Mouse (Mus musculus): Measurements from ENCODE around the gene Eral1.

Eral1 gene

GRCm38 (mm10) chr11:78079961-78080921 lies at the start of gene Eral1:
TSS of gene Eral1 (minus strand) at chr11:78080383.
- WGBS: 1% methylated on average over 42 of the region's 42 CpGs

- WGBS: 67% methylated on average over 8 of the region's 8 CpGs
Observed at GRCm38 (mm10) chr11:78129458-78129857, 49.3 kb upstream of the Eral1 start.

GRCm38 (mm10) chr11:78126739-78127138 lies 46.6 kb upstream of the Eral1 start:
- WGBS: 83% methylated on average over 4 of the region's 4 CpGs

- 55% methylated on average over 6 of the region's 6 CpGs for WGBS
Observed at GRCm38 (mm10) chr11:78125691-78126090, 45.5 kb upstream of the Eral1 start.

- 88% methylated on average over 4 of the region's 4 CpGs for WGBS
Observed at GRCm38 (mm10) chr11:78122815-78123214, 42.6 kb upstream of the Eral1 start.

- WGBS: 50% methylated on average over 5 of the region's 5 CpGs
Observed at GRCm38 (mm10) chr11:78121176-78121575, 41.0 kb upstream of the Eral1 start.

- 73% methylated on average over 8 of the region's 8 CpGs for WGBS
Observed at GRCm38 (mm10) chr11:78119898-78120297, 39.7 kb upstream of the Eral1 start.

- 23% methylated on average over 5 of the region's 5 CpGs for WGBS
Observed at GRCm38 (mm10) chr11:78116146-78116410, 35.9 kb upstream of the Eral1 start.

GRCm38 (mm10) chr11:78115367-78116145 lies 35.4 kb upstream of the Eral1 start:
- WGBS: 2% methylated on average over 37 of the region's 37 CpGs

GRCm38 (mm10) chr11:78114676-78115366 lies 34.6 kb upstream of the Eral1 start:
- WGBS: 13% methylated on average over 19 of the region's 19 CpGs

- WGBS: 23% methylated on average over 2 of the region's 2 CpGs
Observed at GRCm38 (mm10) chr11:78113616-78114015, 33.4 kb upstream of the Eral1 start.

- WGBS: 91% methylated on average over 5 of the region's 5 CpGs
Observed at GRCm38 (mm10) chr11:78104501-78104900, 24.3 kb upstream of the Eral1 start.

GRCm38 (mm10) chr11:78102958-78103747 lies 23.0 kb upstream of the Eral1 start:
- 71% methylated on average over 5 of the region's 5 CpGs for WGBS

GRCm38 (mm10) chr11:78102142-78102541 lies 22.0 kb upstream of the Eral1 start:
- WGBS: 79% methylated on average over 5 of the region's 5 CpGs

GRCm38 (mm10) chr11:78100746-78101145 lies 20.6 kb upstream of the Eral1 start:
- 70% methylated on average over 11 of the region's 11 CpGs for WGBS

GRCm38 (mm10) chr11:78097077-78097476 lies 16.9 kb upstream of the Eral1 start:
- WGBS: 18% methylated on average over 3 of the region's 3 CpGs

GRCm38 (mm10) chr11:78095144-78095516 lies 14.9 kb upstream of the Eral1 start:
- 7% methylated on average over 5 of the region's 5 CpGs for WGBS

- under 1% methylated on average over 38 of the region's 38 CpGs for WGBS
Observed at GRCm38 (mm10) chr11:78094504-78095143, 14.4 kb upstream of the Eral1 start, which contains the start of gene Fam222b. TSS of gene Fam222b (plus strand) at chr11:78094660.

GRCm38 (mm10) chr11:78094137-78094503 lies 13.9 kb upstream of the Eral1 start:
- 50% methylated on average over 11 of the region's 11 CpGs for WGBS

- 80% methylated on average over 5 of the region's 5 CpGs for WGBS
Observed at GRCm38 (mm10) chr11:78087756-78088281, 7.6 kb upstream of the Eral1 start.
